Mouse (Mus musculus) forebrain, embryonic 13.5 days (tissue): ENCODE measurements around the gene Hnrnpa1. TPM values are rescaled to one million over a fixed set of nuclear protein-coding genes. Genes with fewer than 3 reads are reported as not detected.

ENCODE experiments used
- ATAC-seq: fragments of 200-750 bp; cut with Nextera tagmentation; 2 replicates; pipeline ENCODE4 v1.8.0; 2017
- H3K27ac ChIP-seq: fragments of 300-500 bp; sonication (generic); 2 replicates; pipeline ENCODE4 v1.5.1; 2015; ENCODE audit warnings: inconsistent platforms, mild to moderate bottlenecking, moderate library complexity
- H3K27me3 ChIP-seq: fragments of 300-500 bp; sonication (generic); 2 replicates; pipeline ENCODE4 v1.6.1; 2015; ENCODE audit warnings: mild to moderate bottlenecking, inconsistent platforms
- H3K36me3 ChIP-seq: fragments of 300-500 bp; sonication (generic); 2 replicates; pipeline ENCODE4 v1.6.1; 2015; ENCODE audit warnings: mild to moderate bottlenecking, inconsistent platforms; ENCODE audit not compliant: poor library complexity, severe bottlenecking
- H3K4me1 ChIP-seq: fragments of 300-500 bp; sonication (generic); 2 replicates; pipeline ENCODE4 v1.6.1; 2015; ENCODE audit warnings: inconsistent platforms
- H3K4me2 ChIP-seq: fragments of 300-500 bp; sonication (generic); 2 replicates; pipeline ENCODE4 v1.6.1; 2015; ENCODE audit warnings: inconsistent platforms, mild to moderate bottlenecking, moderate library complexity
- H3K4me3 ChIP-seq: fragments of 300-500 bp; sonication (generic); 2 replicates; pipeline ENCODE4 v1.5.1; 2015; ENCODE audit warnings: mild to moderate bottlenecking, inconsistent platforms
- H3K9ac ChIP-seq: fragments of 300-500 bp; sonication (generic); 2 replicates; pipeline ENCODE4 v1.6.1; 2015; ENCODE audit warnings: mild to moderate bottlenecking, inconsistent platforms
- H3K9me3 ChIP-seq: fragments of 300-500 bp; sonication (generic); replicated peaks from 2 replicates; pipeline ENCODE4 v1.6.1; 2016; ENCODE audit warnings: inconsistent platforms
- WGBS: fragments of 180-500 bp; shearing (Covaris S2); methylation state at CpG from one replicate; pipeline ENCODE4 v1.1.7; 2015; 5-methylcytosine and 5-hydroxymethylcytosine counted together
- polyA plus RNA-seq: library from polyadenylated mRNA; unstranded; fragments of >200 nt; fragmentation: Nextera tagmentation; extraction: Ambion mirVana; gene quantifications from 2 replicates; pipeline ENCODE4 v1.2.1, GENCODE M21; 2015

The Hnrnpa1 gene
- polyA plus RNA-seq, 1 experiment from 2014 or later, result 1,385 TPM

- Histone ChIP-seq H3K27ac (no peak overlapping the region), H3K4me3 (no peak overlapping the region), H3K4me2 (no peak overlapping the region), H3K9ac (no peak overlapping the region), H3K9me3 (no peaks in the 10 kb centered on the region), H3K36me3 (0 out of 2 replicates have a peak, but pooled peaks cover 6% of the 10 kb centered on the region), H3K4me1 (peaks cover 19% of the 10 kb centered on the region), H3K27me3 (no peaks in the 10 kb centered on the region)
- no peak for ATAC-seq
- WGBS, result 57% methylated on average over 3 of the region's 3 CpGs
Measured at GRCm38 (mm10) chr15:103284066-103284465, 43.8 kb downstream of the Hnrnpa1 start.

- Histone ChIP-seq H3K36me3 (0 out of 2 replicates have a peak, but pooled peaks cover 6% of the 10 kb centered on the region), H3K4me1 (peaks cover 23% of the 10 kb centered on the region), H3K27ac (peak overlapping the region; percentile 44; the same call in 1 of the 2 replicates), H3K4me3 (no peak overlapping the region), H3K9ac (no peak overlapping the region), H3K27me3 (no peaks in the 10 kb centered on the region), H3K9me3 (no peaks in the 10 kb centered on the region), H3K4me2 (no peak overlapping the region)
- WGBS, result 59% methylated on average over 2 of the region's 2 CpGs
- no peak for ATAC-seq
Measured at GRCm38 (mm10) chr15:103284647-103285046, 44.4 kb downstream of the Hnrnpa1 start.

GRCm38 (mm10) chr15:103285778-103286417, 45.7 kb downstream of the Hnrnpa1 start:
- H3K36me3 ChIP-seq, result peaks cover 11% of the 10 kb centered on the region
- H3K4me1 ChIP-seq, result peaks cover 26% of the 10 kb centered on the region
- H3K4me2 ChIP-seq, result no peak overlapping the region
- no peak overlapping the region; the same call in 1 of the 2 replicates for H3K9ac ChIP-seq
- WGBS, result 38% methylated on average over 1 of the region's 1 CpGs
- no peaks in the 10 kb centered on the region for H3K9me3 ChIP-seq
- ATAC-seq, result peak; percentile 50
- H3K4me3 ChIP-seq, result no peak overlapping the region
- H3K27me3 ChIP-seq, result no peaks in the 10 kb centered on the region
- H3K27ac ChIP-seq, result peak overlapping the region; percentile 64

- Histone ChIP-seq H3K27me3 (no peaks in the 10 kb centered on the region), H3K27ac (0 out of 2 replicates have a peak overlapping the region, but pooled peaks have one; percentile 19), H3K4me2 (no peak overlapping the region), H3K4me1 (peaks cover 25% of the 10 kb centered on the region), H3K4me3 (no peak overlapping the region), H3K9ac (no peak overlapping the region), H3K36me3 (peaks cover 45% of the 10 kb centered on the region), H3K9me3 (no peaks in the 10 kb centered on the region)
- no peak for ATAC-seq
- WGBS, result 43% methylated on average over 5 of the region's 5 CpGs
Measured at GRCm38 (mm10) chr15:103289600-103289999, 49.4 kb downstream of the Hnrnpa1 start.

GRCm38 (mm10) chr15:103290417-103290816, 50.2 kb downstream of the Hnrnpa1 start:
- no peak for ATAC-seq
- no peak overlapping the region for H3K4me2 ChIP-seq
- no peaks in the 10 kb centered on the region for H3K27me3 ChIP-seq
- peaks cover 20% of the 10 kb centered on the region for H3K4me1 ChIP-seq
- 85% methylated on average over 6 of the region's 6 CpGs for WGBS
- no peaks in the 10 kb centered on the region for H3K9me3 ChIP-seq
- no peak overlapping the region for H3K9ac ChIP-seq
- H3K27ac ChIP-seq, result no peak overlapping the region
- no peak overlapping the region for H3K4me3 ChIP-seq
- H3K36me3 ChIP-seq, result peaks cover 50% of the 10 kb centered on the region

- H3K4me1 ChIP-seq, result peaks cover 20% of the 10 kb centered on the region
- H3K36me3 ChIP-seq, result peaks cover 54% of the 10 kb centered on the region
- H3K27me3 ChIP-seq, result no peaks in the 10 kb centered on the region
- H3K4me2 ChIP-seq, result no peak overlapping the region
- no peak for ATAC-seq
- WGBS, result 93% methylated on average over 9 of the region's 9 CpGs
- no peak overlapping the region for H3K27ac ChIP-seq
- no peak overlapping the region for H3K9ac ChIP-seq
- H3K4me3 ChIP-seq, result no peak overlapping the region
- H3K9me3 ChIP-seq, result no peaks in the 10 kb centered on the region
Measured at GRCm38 (mm10) chr15:103290843-103291242, 50.6 kb downstream of the Hnrnpa1 start.

GRCm38 (mm10) chr15:103292673-103293345, 52.6 kb downstream of the Hnrnpa1 start:
- Histone ChIP-seq H3K4me1 (peaks cover 34% of the 10 kb centered on the region), H3K27ac (no peak overlapping the region), H3K9ac (no peak overlapping the region), H3K36me3 (peaks cover 60% of the 10 kb centered on the region), H3K9me3 (no peaks in the 10 kb centered on the region), H3K4me2 (no peak overlapping the region), H3K27me3 (no peaks in the 10 kb centered on the region), H3K4me3 (no peak overlapping the region)
- WGBS, result 82% methylated on average over 4 of the region's 4 CpGs
- no peak for ATAC-seq

GRCm38 (mm10) chr15:103293375-103293774, 53.1 kb downstream of the Hnrnpa1 start:
- Histone ChIP-seq H3K4me1 (peaks cover 40% of the 10 kb centered on the region), H3K36me3 (peaks cover 60% of the 10 kb centered on the region), H3K4me3 (no peak overlapping the region), H3K9ac (no peak overlapping the region), H3K27ac (no peak overlapping the region), H3K4me2 (no peak overlapping the region), H3K27me3 (no peaks in the 10 kb centered on the region), H3K9me3 (no peaks in the 10 kb centered on the region)
- no peak for ATAC-seq
- WGBS, result 96% methylated on average over 2 of the region's 2 CpGs

GRCm38 (mm10) chr15:103294649-103295048, 54.4 kb downstream of the Hnrnpa1 start:
- H3K4me2 ChIP-seq, result no peak overlapping the region
- H3K4me3 ChIP-seq, result no peak overlapping the region
- no peaks in the 10 kb centered on the region for H3K27me3 ChIP-seq
- H3K4me1 ChIP-seq, result peaks cover 48% of the 10 kb centered on the region
- H3K9ac ChIP-seq, result no peak overlapping the region
- 77% methylated on average over 2 of the region's 2 CpGs for WGBS
- peaks cover 66% of the 10 kb centered on the region for H3K36me3 ChIP-seq
- ATAC-seq, result no peak
- no peak overlapping the region for H3K27ac ChIP-seq
- H3K9me3 ChIP-seq, result no peaks in the 10 kb centered on the region

- ATAC-seq, result no peak
- H3K9me3 ChIP-seq, result no peaks in the 10 kb centered on the region
- H3K27ac ChIP-seq, result peak overlapping the region; percentile 99
- H3K36me3 ChIP-seq, result peaks cover 61% of the 10 kb centered on the region
- H3K9ac ChIP-seq, result peak overlapping the region; percentile 47
- H3K4me1 ChIP-seq, result peaks cover 57% of the 10 kb centered on the region
- H3K4me2 ChIP-seq, result no peak overlapping the region
- H3K4me3 ChIP-seq, result no peak overlapping the region
- WGBS, result 8% methylated on average over 5 of the region's 5 CpGs
- no peaks in the 10 kb centered on the region for H3K27me3 ChIP-seq
Measured at GRCm38 (mm10) chr15:103295851-103296250, 55.6 kb downstream of the Hnrnpa1 start.
